Mouse (Mus musculus) limb, embryonic 11.5 days (tissue): Measurements from ENCODE around the gene Gm49403. TPM values are rescaled to one million over a fixed set of nuclear protein-coding genes. Genes with fewer than 3 reads are reported as not detected.

ENCODE experiments used
- ATAC-seq: fragments of 200-750 bp; cut with Nextera tagmentation; 2 replicates; pipeline ENCODE4 v1.8.0; 2017; ENCODE audit warnings: low read depth; ENCODE audit not compliant: insufficient number of reproducible peaks, low FRiP score, low TSS enrichment
- DNase-seq: peaks from one replicate; pipeline ENCODE4 v3.0.0-alpha.2; 2015; ENCODE audit warnings: low spot score
- H3K27ac ChIP-seq: fragments of 300-500 bp; sonication (generic); replicated peaks from 2 replicates; pipeline ENCODE4 v1.5.1; 2014; ENCODE audit warnings: low read depth, mild to moderate bottlenecking, low read length
- H3K27me3 ChIP-seq: fragments of 300-500 bp; sonication (generic); 2 replicates; pipeline ENCODE4 v1.6.1; 2014; ENCODE audit warnings: mild to moderate bottlenecking, low read length, mixed read lengths; ENCODE audit not compliant: control insufficient read depth, insufficient read depth
- H3K36me3 ChIP-seq: fragments of 300-500 bp; sonication (generic); 2 replicates; pipeline ENCODE4 v1.6.1; 2014; ENCODE audit warnings: mild to moderate bottlenecking, low read length, moderate library complexity, mixed read lengths; ENCODE audit not compliant: control insufficient read depth, insufficient read depth
- H3K4me1 ChIP-seq: fragments of 300-500 bp; sonication (generic); 2 replicates; pipeline ENCODE4 v1.6.1; 2014; ENCODE audit warnings: low read length, mixed read lengths; ENCODE audit not compliant: control insufficient read depth, insufficient read depth
- H3K4me2 ChIP-seq: fragments of 300-500 bp; sonication (generic); 2 replicates; pipeline ENCODE4 v1.6.1; 2014; ENCODE audit warnings: low read depth, mild to moderate bottlenecking, moderate library complexity; ENCODE audit not compliant: severe bottlenecking
- H3K4me3 ChIP-seq: fragments of 300-500 bp; sonication (generic); 2 replicates; pipeline ENCODE4 v1.5.1; 2014; ENCODE audit warnings: low read depth, low read length
- H3K9ac ChIP-seq: fragments of 300-500 bp; sonication (generic); 2 replicates; pipeline ENCODE4 v1.6.1; 2014; ENCODE audit warnings: mild to moderate bottlenecking, low read length
- H3K9me3 ChIP-seq: fragments of 300-500 bp; sonication (generic); 2 replicates; pipeline ENCODE4 v1.6.1; 2016; ENCODE audit warnings: low read length; ENCODE audit not compliant: control insufficient read depth
- whole genome bisulfite sequencing: fragments of 180-500 bp; shearing (Covaris S2); extraction: QIAGEN DNeasy Blood & Tissue Kit; methylation state at CpG from one replicate; pipeline ENCODE4 v1.1.7; 2014; 5-methylcytosine and 5-hydroxymethylcytosine counted together
- polyA plus RNA-seq: library from polyadenylated mRNA; unstranded; fragments of >200 nt; fragmentation: Nextera tagmentation; extraction: Ambion mirVana; gene quantifications from 2 replicates; pipeline ENCODE4 v1.2.1, GENCODE M21; 2014

Gene Gm49403
- polyA plus RNA-seq, 1 experiment from 2014 or later = not detected

GRCm38 (mm10) chr19:8919000-8919399 is 35.3 kb downstream of the Gm49403 start:
- ATAC-seq (no peak), DNase-seq (no peak)
- no peak overlapping the region for H3K9ac ChIP-seq
- H3K4me3 ChIP-seq = no peak overlapping the region
- no peaks in the 10 kb centered on the region for H3K4me1 ChIP-seq
- H3K4me2 ChIP-seq = no peak overlapping the region
- no peak overlapping the region for H3K27ac ChIP-seq
- WGBS = 95% methylated on average over 3 of the region's 3 CpGs
- H3K9me3 ChIP-seq = no peaks in the 10 kb centered on the region
- H3K36me3 ChIP-seq = peaks cover 21% of the 10 kb centered on the region; the same call in 1 of the 2 replicates
- H3K27me3 ChIP-seq = no peaks in the 10 kb centered on the region

- peak overlapping the region; percentile 77 for H3K4me3 ChIP-seq
- ATAC-seq = no peak
- no peaks in the 10 kb centered on the region for H3K4me1 ChIP-seq
- H3K9me3 ChIP-seq = no peaks in the 10 kb centered on the region
- H3K4me2 ChIP-seq = peak overlapping the region; percentile 66
- WGBS = 72% methylated on average over 6 of the region's 6 CpGs
- H3K27me3 ChIP-seq = no peaks in the 10 kb centered on the region
- H3K27ac ChIP-seq = peak overlapping the region; percentile 42; the same call in 1 of the 2 replicates
- DNase-seq = no peak
- H3K9ac ChIP-seq = no peak overlapping the region
- peaks cover 14% of the 10 kb centered on the region; the same call in 1 of the 2 replicates for H3K36me3 ChIP-seq
These were observed 35.9 kb downstream of the Gm49403 start for GRCm38 (mm10) chr19:8919684-8920072.

GRCm38 (mm10) chr19:8920073-8920736 is 36.5 kb downstream of the Gm49403 start, which contains the start of gene B3gat3:
B3gat3 (plus strand) TSS chr19:8920374.
- no peaks in the 10 kb centered on the region for H3K4me1 ChIP-seq
- H3K4me2 ChIP-seq = peak within 1 kb of the TSS; percentile 66
- H3K9me3 ChIP-seq = no peaks in the 10 kb centered on the region
- no peaks in the 10 kb centered on the region for H3K27me3 ChIP-seq
- H3K36me3 ChIP-seq = peaks cover 10% of the 10 kb centered on the region; the same call in 1 of the 2 replicates
- peak within 1 kb of the TSS; percentile 47 for H3K9ac ChIP-seq
- H3K27ac ChIP-seq = peak within 1 kb of the TSS; percentile 81
- ATAC-seq (peak; percentile 95), DNase-seq (peak; percentile 96)
- peak within 1 kb of the TSS; percentile 77 for H3K4me3 ChIP-seq
- 4% methylated on average over 50 of the region's 50 CpGs for WGBS

- peak overlapping the region; percentile 66 for H3K4me2 ChIP-seq
- no peaks in the 10 kb centered on the region for H3K9me3 ChIP-seq
- H3K4me1 ChIP-seq = no peaks in the 10 kb centered on the region
- peak overlapping the region; percentile 81 for H3K27ac ChIP-seq
- 3% methylated on average over 6 of the region's 6 CpGs for WGBS
- H3K36me3 ChIP-seq = peaks cover 4% of the 10 kb centered on the region; the same call in 1 of the 2 replicates
- ATAC-seq (0 out of 2 replicates have a peak, but pooled peaks have one; percentile 11), DNase-seq (peak; percentile 43)
- H3K27me3 ChIP-seq = no peaks in the 10 kb centered on the region
- peak overlapping the region; percentile 47 for H3K9ac ChIP-seq
- peak overlapping the region; percentile 77 for H3K4me3 ChIP-seq
These were observed 37.1 kb downstream of the Gm49403 start for GRCm38 (mm10) chr19:8920836-8921291.

GRCm38 (mm10) chr19:8921741-8922140 is 38.0 kb downstream of the Gm49403 start:
- H3K4me2 ChIP-seq = peak overlapping the region; percentile 66; the same call in 1 of the 2 replicates

GRCm38 (mm10) chr19:8926766-8927165 is 43.0 kb downstream of the Gm49403 start:
- H3K9me3 ChIP-seq = no peaks in the 10 kb centered on the region
- H3K4me2 ChIP-seq = no peak overlapping the region
- no peak for DNase-seq
- no peak overlapping the region for H3K9ac ChIP-seq
- peaks cover 9% of the 10 kb centered on the region; the same call in 1 of the 2 replicates for H3K4me1 ChIP-seq
- H3K27me3 ChIP-seq = no peaks in the 10 kb centered on the region
- H3K27ac ChIP-seq = no peak overlapping the region
- peaks cover 8% of the 10 kb centered on the region; the same call in 1 of the 2 replicates for H3K36me3 ChIP-seq
- no peak overlapping the region for H3K4me3 ChIP-seq
- no peak for ATAC-seq
- WGBS = 84% methylated on average over 2 of the region's 2 CpGs

More at GRCm38 (mm10) chr19:8921741-8922140, 38.0 kb downstream of the Gm49403 start:
- Histone ChIP-seq H3K9ac (no peak overlapping the region), H3K4me3 (no peak overlapping the region; the same call in 1 of the 2 replicates), H3K4me1 (no peaks in the 10 kb centered on the region), H3K9me3 (no peaks in the 10 kb centered on the region), H3K27me3 (no peaks in the 10 kb centered on the region), H3K27ac (no peak overlapping the region), H3K36me3 (peaks cover 2% of the 10 kb centered on the region; the same call in 1 of the 2 replicates)
- 74% methylated on average over 9 of the region's 9 CpGs for WGBS
- ATAC-seq (no peak), DNase-seq (no peak)

- no peak overlapping the region for H3K9ac ChIP-seq
- no peaks in the 10 kb centered on the region for H3K9me3 ChIP-seq
- 89% methylated on average over 12 of the region's 12 CpGs for WGBS
- H3K27ac ChIP-seq = no peak overlapping the region
- peaks cover 9% of the 10 kb centered on the region; the same call in 1 of the 2 replicates for H3K4me1 ChIP-seq
- no peaks in the 10 kb centered on the region for H3K27me3 ChIP-seq
- no peak overlapping the region for H3K4me2 ChIP-seq
- ATAC-seq (no peak), DNase-seq (no peak)
- H3K4me3 ChIP-seq = no peak overlapping the region
- H3K36me3 ChIP-seq = peaks cover 8% of the 10 kb centered on the region; the same call in 1 of the 2 replicates
These were observed 44.3 kb downstream of the Gm49403 start for GRCm38 (mm10) chr19:8927891-8928525.

- Histone ChIP-seq H3K4me1 (peaks cover 9% of the 10 kb centered on the region; the same call in 1 of the 2 replicates), H3K4me2 (peak overlapping the region; percentile 54), H3K4me3 (peak overlapping the region; percentile 74), H3K9me3 (no peaks in the 10 kb centered on the region), H3K36me3 (peaks cover 13% of the 10 kb centered on the region; the same call in 1 of the 2 replicates), H3K9ac (peak overlapping the region; percentile 90; the same call in 1 of the 2 replicates), H3K27me3 (no peaks in the 10 kb centered on the region), H3K27ac (no peak overlapping the region)
- ATAC-seq (peak; percentile 46; the same call in 1 of the 2 replicates), DNase-seq (no peak)
- 11% methylated on average over 16 of the region's 16 CpGs for WGBS
These were observed 45.0 kb downstream of the Gm49403 start for GRCm38 (mm10) chr19:8928689-8929223.
